In genomic region chr19:59346325-59346724, GRCm38 (mm10) we compare ENCODE assay signal across 9 mouse cellular contexts. TPM values are rescaled to one million over a fixed set of nuclear protein-coding genes. Genes with fewer than 3 reads are reported as not detected.
DNase-seq lines count a peak whose midpoint lies in the region; ATAC-seq and TF ChIP-seq lines count a peak whose summit lies in the region.
"Had no signal": no experiment of that assay in that cellular context is flagged by ENCODE, and none has a peak within 500 bp of the region (broad histone marks: within the 10 kb centered on the region; RNA-seq: fewer than 3 reads in every experiment).

No protein-coding gene starts in this region.

- H3K9me3 ChIP-seq in heart, embryonic 15.5 days (replicated peaks), result no peaks in the 10 kb centered on the region
- H3K9me3 ChIP-seq in ES-E14 (ENCODE audit: control insufficient read depth, insufficient read depth, low read depth, low read length), result no peaks in the 10 kb centered on the region
- no peaks in the 10 kb centered on the region for H3K9me3 ChIP-seq in forebrain, postnatal 0 days (ENCODE audit: low read length)

- H3K4me1 ChIP-seq in heart, embryonic 15.5 days (replicated peaks), result peaks cover 23% of the 10 kb centered on the region
- H3K4me1 ChIP-seq in ES-E14 (ENCODE audit: control insufficient read depth in 2 of 2, insufficient read depth in 2 of 2, low read length in 2 of 2, poor library complexity in 1 of 2), result peaks cover 2 to 4% of the 10 kb centered on the region in 2 experiments; a peak in 2 of 4 replicates
- peaks cover 24% of the 10 kb centered on the region for H3K4me1 ChIP-seq in forebrain, postnatal 0 days (ENCODE audit: insufficient read depth)

- peak overlapping the region; percentile 98 for H3K4me2 ChIP-seq in heart, embryonic 15.5 days
- H3K4me2 ChIP-seq in forebrain, postnatal 0 days (ENCODE audit: low read depth), result peak overlapping the region; percentile 99

- no peak for TF ChIP-seq CTCF in forebrain, postnatal 0 days (IDR thresholded peaks at IDR 0.05; ENCODE audit: low read depth)

- H3K36me3 ChIP-seq in heart, embryonic 15.5 days, result no peaks in the 10 kb centered on the region
- H3K36me3 ChIP-seq in ES-E14 (ENCODE audit: control insufficient read depth, insufficient read depth, low read length, poor library complexity, severe bottlenecking) (no peaks in the 10 kb centered on the region), macrophage (ENCODE audit: inconsistent target) (no peaks in the 10 kb centered on the region)
- no peaks in the 10 kb centered on the region for H3K36me3 ChIP-seq in forebrain, postnatal 0 days (ENCODE audit: insufficient read depth)

- peaks cover 36% of the 10 kb centered on the region for H3K79me2 ChIP-seq in macrophage (ENCODE audit: inconsistent target)

- intact Hi-C loops in heart, postnatal 14 days (cut with DNase I), result no loop called here

- H3K4me3 ChIP-seq in heart, embryonic 15.5 days, result peak overlapping the region; percentile 98
- peak overlapping the region; percentile 80 to 94 for H3K4me3 ChIP-seq in ES-E14 (ENCODE audit: insufficient read depth in 1 of 2, low read depth in 1 of 2, low read length in 2 of 2, poor library complexity in 1 of 2, severe bottlenecking in 1 of 2)
- peak overlapping the region; percentile 75 for H3K4me3 ChIP-seq in forebrain, postnatal 0 days (ENCODE audit: low read depth, low read length)
- peak overlapping the region; percentile 42 for H3K4me3 ChIP-seq in macrophage (ENCODE audit: inconsistent target)

- no peak for ATAC-seq in heart, embryonic 15.5 days (replicated peaks; ENCODE audit: insufficient number of reproducible peaks, insufficient read depth, low FRiP score, low read depth)
- no peak for ATAC-seq in forebrain, postnatal 0 days

- DNase-seq in heart, postnatal 14 days, result no peak
- peak; percentile 16 for DNase-seq in ES-E14 (ENCODE audit: low read depth, low spot score)
- DNase-seq in forebrain, postnatal 0 days, result no peak
- no peak for DNase-seq in urinary bladder, postnatal 14 days (ENCODE audit: low spot score)
- DNase-seq in lung, postnatal 10 days, result no peak
- no peak for DNase-seq in cerebellum, adult 9-11 months

- peaks cover 11% of the 10 kb centered on the region; the same call in 1 of the 2 replicates for H3K27me3 ChIP-seq in heart, embryonic 15.5 days
- no peaks in the 10 kb centered on the region for H3K27me3 ChIP-seq in forebrain, postnatal 0 days (ENCODE audit: insufficient read depth, low read length)
- H3K27me3 ChIP-seq: Patski had no signal

- in situ Hi-C loops in ES-E14 (cut with MboI; ENCODE audit: low sequenced_read_pairs in 2 of 2, unreplicated experiment in 2 of 2), result no loop called here

- 3% methylated on average over 11 of the region's 11 CpGs for WGBS in heart, embryonic 15.5 days
- WGBS in forebrain, postnatal 0 days, result 2% methylated on average over 11 of the region's 11 CpGs
- WGBS in macrophage (ENCODE audit: missing documents), result 16% methylated on average over 11 of the region's 11 CpGs

- peak overlapping the region; percentile 94 for H3K27ac ChIP-seq in heart, embryonic 15.5 days
- H3K27ac ChIP-seq in ES-E14 (ENCODE audit: insufficient read depth, low read depth, low read length, poor library complexity, severe bottlenecking) (no peak overlapping the region), macrophage (no peak overlapping the region)
- H3K27ac ChIP-seq in forebrain, postnatal 0 days (ENCODE audit: low read depth, low read length), result peak overlapping the region; percentile 89

- H3K9ac ChIP-seq in heart, embryonic 15.5 days, result peak overlapping the region; percentile 96
- peak overlapping the region; percentile 95 for H3K9ac ChIP-seq in ES-E14 (ENCODE audit: insufficient read depth, low read depth, low read length, poor library complexity, severe bottlenecking)
- peak overlapping the region; percentile 78 for H3K9ac ChIP-seq in forebrain, postnatal 0 days

TF ChIP-seq in ES-E14, 5 proteins besides CTCF, POLR2A, EP300 and RAD21:
- TF ChIP-seq MAFK (IDR thresholded peaks at IDR 0.05; ENCODE audit: insufficient read depth, low read depth, low read length) (no peak), CHD2 (IDR thresholded peaks at IDR 0.05; ENCODE audit: low read depth, low read length) (no peak), ZC3H11A (IDR thresholded peaks at IDR 0.05; ENCODE audit: borderline replicate concordance, low read depth, low read length) (no peak), ZNF384 (IDR thresholded peaks at IDR 0.05; ENCODE audit: low read depth, low read length) (no peak), HCFC1 (IDR thresholded peaks at IDR 0.05; ENCODE audit: borderline replicate concordance, insufficient read depth, low read length) (no peak)

RNA-seq across cellular contexts. Expression of gene Pdzd8, which starts 0.7 kb away (rescaled TPM):
- 6.9 and 8.0 TPM in 2 replicates for polyA plus RNA-seq in heart, embryonic 15.5 days (2015; fragmentation: Nextera tagmentation; extraction: Ambion mirVana)
- 10 to 100 TPM; 25.6 to 26.5 TPM for total RNA-seq in heart, postnatal 14 days (2021)
- total RNA-seq in ES-E14 (2012; rRNA removed), result 50.6 and 54.0 TPM in 2 replicates
- 40.5 and 47.6 TPM in 2 replicates for total RNA-seq in forebrain, postnatal 0 days (2014; rRNA removed)
- polyA plus RNA-seq in forebrain, postnatal 0 days (2015; fragmentation: Nextera tagmentation; extraction: Ambion mirVana), result 6.5 and 8.7 TPM in 2 replicates
- total RNA-seq in macrophage (2018; cell fraction: chromatin; rRNA removed), result 10 to 100 TPM in 24 of 26 experiments, 1 to 10 TPM in 2; 6.9 to 42.5 (median 27.9) TPM
- total RNA-seq in macrophage (2018; cell fraction: cytosol; rRNA removed), result 10 to 100 TPM; 20.0 to 32.1 (median 26.0) TPM
- total RNA-seq in macrophage (2018; cell fraction: nucleus; rRNA removed), result 10 to 100 TPM; 21.0 to 65.3 (median 41.9) TPM
- 14.8 to 16.5 TPM (median 16.4 TPM) in 3 replicates for polyA plus RNA-seq in macrophage (2018)

RNA-seq across cellular contexts. Expression of gene Rps12-ps3, which starts 24.2 kb away (rescaled TPM):
- polyA plus RNA-seq in heart, embryonic 15.5 days (2015; fragmentation: Nextera tagmentation; extraction: Ambion mirVana), result 6.0 TPM in 1 of 2 replicates, not detected in the other
- 100 to 1,000 TPM; 264 to 277 TPM for total RNA-seq in heart, postnatal 14 days (2021)
- total RNA-seq in ES-E14 (2012; rRNA removed), result 262 and 538 TPM in 2 replicates
- total RNA-seq in forebrain, postnatal 0 days (2014; rRNA removed), result 79.8 and 91.9 TPM in 2 replicates
- 3.6 and 6.9 TPM in 2 replicates for polyA plus RNA-seq in forebrain, postnatal 0 days (2015; fragmentation: Nextera tagmentation; extraction: Ambion mirVana)
- total RNA-seq in macrophage (2018; cell fraction: chromatin; rRNA removed), result 10 to 100 TPM in 3 of 26 experiments, 1 to 10 TPM in 17, not detected in 6; 1.7 to 31.0 (median 5.9) TPM
- total RNA-seq in macrophage (2018; cell fraction: cytosol; rRNA removed), result 100 to 1,000 TPM in 1 of 26 experiments, 10 to 100 TPM in 25; 18.0 to 125 (median 36.7) TPM
- total RNA-seq in macrophage (2018; cell fraction: nucleus; rRNA removed), result 10 to 100 TPM in 3 of 26 experiments, 1 to 10 TPM in 17, not detected in 6; 1.7 to 14.3 (median 3.7) TPM
- 11.3 to 140 TPM (median 136 TPM) in 3 replicates for polyA plus RNA-seq in macrophage (2018)

Comparison
In these comparisons a context has a peak if more than half of its experiments do, and no peak if none do; other contexts are left out.
1. H3K27ac ChIP-seq: peak in heart, embryonic 15.5 days (single experiment) and forebrain, postnatal 0 days (single experiment); none in ES-E14 (single experiment) and macrophage (single experiment).
2. H3K4me3 ChIP-seq: peak in every context shown above with its lines; median percentile 98 in heart, embryonic 15.5 days; 87 in ES-E14; 75 in forebrain, postnatal 0 days; 42 in macrophage.
3. Peak in every context shown above with its lines, with median percentiles within 50 percentile points of each other: H3K9ac ChIP-seq.